Mouse (Mus musculus) hindbrain, postnatal 0 days (tissue): ENCODE results near the gene Nelfa. TPM values are rescaled to one million over a fixed set of nuclear protein-coding genes. Genes with fewer than 3 reads are reported as not detected.
A peak's percentile ranks its signal among the peaks of the same experiment; 100 is the strongest.
"Not testable (repeated sequence)": the region's sequence is repeated elsewhere in the genome, so short reads cannot be mapped to it uniquely, and the experiment has no call there.

Experiments used
- ATAC-seq: fragments of 200-750 bp; cut with Nextera tagmentation; 2 replicates; pipeline ENCODE4 v1.8.0; 2017; ENCODE audit warnings: mild to moderate bottlenecking, moderate TSS enrichment, moderate library complexity
- DNase-seq: peaks from one replicate; pipeline ENCODE4 v3.0.0-alpha.2; 2015; ENCODE audit warnings: low spot score
- H3K27ac ChIP-seq: fragments of 300-500 bp; sonication (generic); 2 replicates; pipeline ENCODE4 v1.5.1; 2014; ENCODE audit warnings: mild to moderate bottlenecking
- H3K27me3 ChIP-seq: fragments of 300-500 bp; sonication (generic); 2 replicates; pipeline ENCODE4 v1.6.1; 2014; ENCODE audit warnings: low read length, mixed read lengths; ENCODE audit not compliant: insufficient read depth
- H3K36me3 ChIP-seq: fragments of 300-500 bp; sonication (generic); 2 replicates; pipeline ENCODE4 v1.6.1; 2014; ENCODE audit warnings: low read length, mixed read lengths; ENCODE audit not compliant: insufficient read depth
- H3K4me1 ChIP-seq: fragments of 300-500 bp; sonication (generic); 2 replicates; pipeline ENCODE4 v1.6.1; 2014; ENCODE audit warnings: antibody characterized with exemption, low read length, mixed read lengths; ENCODE audit not compliant: insufficient read depth
- H3K4me2 ChIP-seq: fragments of 300-500 bp; sonication (generic); 2 replicates; pipeline ENCODE4 v1.6.1; 2014; ENCODE audit warnings: low read depth, mild to moderate bottlenecking, low read length, moderate library complexity, mixed read lengths
- H3K4me3 ChIP-seq: fragments of 300-500 bp; sonication (generic); 2 replicates; pipeline ENCODE4 v1.5.1; 2014; ENCODE audit warnings: low read length
- H3K9ac ChIP-seq: fragments of 300-500 bp; sonication (generic); replicated peaks from 2 replicates; pipeline ENCODE4 v1.6.1; 2014; ENCODE audit warnings: mild to moderate bottlenecking, low read length, moderate library complexity, mixed read lengths
- H3K9me3 ChIP-seq: fragments of 300-500 bp; sonication (generic); 2 replicates; pipeline ENCODE4 v1.6.1; 2016; ENCODE audit warnings: low read length, mixed read lengths
- CTCF ChIP-seq: IDR thresholded peaks from 2 replicates; pipeline ENCODE4 v1.5.1; 2016; ENCODE audit warnings: antibody characterized with exemption, control low read depth, low read depth
- WGBS: fragments of 180-500 bp; shearing (Covaris S2); extraction: QIAGEN DNeasy Blood & Tissue Kit; methylation state at CpG from one replicate; pipeline ENCODE4 v1.1.7; 2014; 5-methylcytosine and 5-hydroxymethylcytosine counted together
- polyA plus RNA-seq: library from polyadenylated mRNA; unstranded; fragments of >200 nt; fragmentation: Nextera tagmentation; extraction: Ambion mirVana; gene quantifications from 2 replicates; pipeline ENCODE4 v1.2.1, GENCODE M21; 2015
- total RNA-seq: library from RNA; depleted of rRNA; stranded (reverse); fragments of >200 nt; gene quantifications from 2 replicates; pipeline ENCODE4 v1.2.3, GENCODE M21; 2014

Nelfa gene
- total and polyA plus RNA-seq, 2 experiments from 2014 or later, result 29.4 to 36.2 TPM

- no peak for TF ChIP-seq CTCF
- Histone ChIP-seq H3K27ac (no peak overlapping the region), H3K9me3 (no peaks in the 10 kb centered on the region), H3K9ac (no peak overlapping the region), H3K4me1 (no peaks in the 10 kb centered on the region), H3K27me3 (no peaks in the 10 kb centered on the region), H3K4me3 (no peak overlapping the region), H3K4me2 (no peak overlapping the region), H3K36me3 (no peaks in the 10 kb centered on the region)
- 80% methylated on average over 4 of the region's 4 CpGs for whole genome bisulfite sequencing
- ATAC-seq, result no peak
- DNase-seq, result no peak
Measured at GRCm38 (mm10) chr5:33955868-33956267, 19.7 kb upstream of the Nelfa start.

DNA sequence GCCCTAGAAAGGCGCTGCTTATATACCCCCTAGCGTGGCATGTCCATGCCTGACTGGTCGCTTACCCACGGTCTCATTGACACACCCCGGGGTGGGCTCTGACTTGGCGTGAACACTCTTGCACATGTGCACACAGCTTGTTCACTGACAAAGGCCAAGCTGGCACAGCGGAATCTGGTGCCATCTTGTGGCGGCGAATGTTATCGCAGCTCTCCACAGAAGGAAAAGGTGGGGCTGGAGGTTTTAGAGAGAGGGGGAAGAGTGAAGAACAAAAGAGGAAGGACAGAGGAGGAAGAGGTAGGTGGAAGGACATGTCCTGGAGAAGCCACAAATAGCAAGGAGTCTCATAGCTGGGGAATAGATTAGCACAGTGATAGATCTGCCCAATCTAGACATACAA lies 18.1 kb upstream of the Nelfa start:
- peak; percentile 95 for TF ChIP-seq CTCF
- peak overlapping the region; percentile 48; the same call in 1 of the 2 replicates for H3K27ac ChIP-seq
- H3K9ac ChIP-seq, result no peak overlapping the region
- H3K4me1 ChIP-seq, result no peaks in the 10 kb centered on the region
- H3K4me2 ChIP-seq, result peak overlapping the region; percentile 36; the same call in 1 of the 2 replicates
- 20% methylated on average over 10 of the region's 10 CpGs for WGBS
- H3K4me3 ChIP-seq, result peak overlapping the region; percentile 26
- DNase-seq, result peak; percentile 84
- no peaks in the 10 kb centered on the region for H3K27me3 ChIP-seq
- no peaks in the 10 kb centered on the region for H3K9me3 ChIP-seq
- peak; percentile 94 for ATAC-seq
- H3K36me3 ChIP-seq, result no peaks in the 10 kb centered on the region

DNA sequence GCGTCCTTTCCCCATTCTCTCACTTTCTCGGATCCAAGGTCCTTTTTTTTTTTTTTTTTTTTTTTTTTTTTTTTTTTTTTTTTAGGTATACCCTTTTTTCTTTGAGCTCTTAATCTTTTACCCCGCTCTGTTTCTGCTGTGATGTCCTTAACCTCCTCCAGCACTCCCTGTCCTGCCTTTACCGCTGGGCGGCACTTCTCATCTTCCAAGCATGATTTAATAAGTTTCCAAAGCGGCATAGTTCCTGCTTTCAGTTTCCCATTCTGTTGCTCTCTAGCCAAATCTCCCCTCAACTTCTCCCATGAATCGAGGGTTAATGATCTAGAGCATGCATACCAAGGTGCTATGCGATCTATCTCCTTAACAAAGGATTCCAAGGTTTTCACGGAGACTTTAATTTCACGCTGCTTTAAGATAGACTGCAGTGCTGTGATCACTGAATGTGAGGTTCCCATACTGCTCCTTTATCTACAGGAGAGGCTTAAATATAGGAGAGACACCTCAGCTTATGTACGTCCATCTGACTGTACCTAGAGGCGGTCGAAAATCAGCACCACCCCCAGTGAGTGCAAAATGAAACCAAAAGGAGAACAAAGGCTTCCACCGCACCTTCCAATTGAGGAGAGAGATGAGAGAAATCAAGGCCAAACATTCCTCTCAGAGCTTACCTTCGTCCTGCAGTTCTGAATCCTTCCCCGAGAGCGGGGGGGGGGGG lies 17.4 kb upstream of the Nelfa start:
- no peaks in the 10 kb centered on the region for H3K9me3 ChIP-seq
- TF ChIP-seq CTCF, result no peak
- peak overlapping the region; percentile 48; the same call in 1 of the 2 replicates for H3K27ac ChIP-seq
- no peaks in the 10 kb centered on the region for H3K27me3 ChIP-seq
- H3K4me1 ChIP-seq, result no peaks in the 10 kb centered on the region
- 80% methylated on average over 17 of the region's 17 CpGs for WGBS
- no peaks in the 10 kb centered on the region for H3K36me3 ChIP-seq
- DNase-seq, result no peak
- H3K4me3 ChIP-seq, result peak overlapping the region; percentile 26
- no peak overlapping the region; the same call in 1 of the 2 replicates for H3K9ac ChIP-seq
- peak overlapping the region; percentile 36; the same call in 1 of the 2 replicates for H3K4me2 ChIP-seq
- ATAC-seq, result no peak; the same call in none of the 2 replicates

- DNase-seq (peak; percentile 16), ATAC-seq (no peak)
- H3K4me1 ChIP-seq, result no peaks in the 10 kb centered on the region
- WGBS, result 71% methylated on average over 4 of the region's 4 CpGs
- no peak for TF ChIP-seq CTCF
- H3K9ac ChIP-seq, result no peak overlapping the region
- no peaks in the 10 kb centered on the region for H3K36me3 ChIP-seq
- H3K9me3 ChIP-seq, result no peaks in the 10 kb centered on the region; the same call in 1 of the 2 replicates
- H3K27me3 ChIP-seq, result no peaks in the 10 kb centered on the region
- no peak overlapping the region for H3K4me2 ChIP-seq
- H3K27ac ChIP-seq, result no peak overlapping the region
- H3K4me3 ChIP-seq, result no peak overlapping the region
Measured at GRCm38 (mm10) chr5:33948314-33948713, 12.1 kb upstream of the Nelfa start.

DNA sequence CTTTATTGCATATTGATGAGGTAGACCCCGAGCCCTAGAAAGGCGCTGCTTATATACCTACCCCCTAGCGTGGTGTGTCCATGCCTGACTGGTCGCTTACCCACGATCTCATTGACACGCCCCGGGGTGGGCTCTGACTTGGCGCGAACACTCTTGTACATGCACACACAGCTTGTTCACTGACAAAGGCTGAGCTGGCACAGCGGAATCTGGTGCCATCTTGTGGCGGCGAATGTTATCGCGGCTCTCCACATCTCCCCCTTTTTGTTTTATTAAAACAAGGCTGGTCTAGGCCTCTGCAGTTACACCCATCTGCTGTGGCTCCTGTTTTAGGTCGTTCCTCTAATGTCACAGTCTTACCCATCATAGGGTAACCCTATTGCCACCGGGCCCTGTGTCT lies 10.8 kb upstream of the Nelfa start:
- DNase-seq, H3K36me3 ChIP-seq, H3K9me3 ChIP-seq, H3K27me3 ChIP-seq, H3K4me3 ChIP-seq, H3K4me1 ChIP-seq, H3K9ac ChIP-seq, ATAC-seq, H3K27ac ChIP-seq, H3K4me2 ChIP-seq: not testable (repeated sequence)
- TF ChIP-seq CTCF, result peak; percentile 31
- WGBS, result 91% methylated on average over 16 of the region's 16 CpGs

GRCm38 (mm10) chr5:33938448-33938847 lies 2.2 kb upstream of the Nelfa start:
- 83% methylated on average over 3 of the region's 3 CpGs for WGBS
- no peak overlapping the region for H3K9ac ChIP-seq
- no peaks in the 10 kb centered on the region for H3K36me3 ChIP-seq
- no peak overlapping the region for H3K27ac ChIP-seq
- peaks cover 6% of the 10 kb centered on the region; the same call in 1 of the 2 replicates for H3K4me1 ChIP-seq
- H3K4me2 ChIP-seq, result no peak overlapping the region
- no peak for ATAC-seq
- H3K9me3 ChIP-seq, result no peaks in the 10 kb centered on the region
- DNase-seq, result no peak
- H3K27me3 ChIP-seq, result no peaks in the 10 kb centered on the region
- no peak overlapping the region for H3K4me3 ChIP-seq
- no peak for TF ChIP-seq CTCF

DNA sequence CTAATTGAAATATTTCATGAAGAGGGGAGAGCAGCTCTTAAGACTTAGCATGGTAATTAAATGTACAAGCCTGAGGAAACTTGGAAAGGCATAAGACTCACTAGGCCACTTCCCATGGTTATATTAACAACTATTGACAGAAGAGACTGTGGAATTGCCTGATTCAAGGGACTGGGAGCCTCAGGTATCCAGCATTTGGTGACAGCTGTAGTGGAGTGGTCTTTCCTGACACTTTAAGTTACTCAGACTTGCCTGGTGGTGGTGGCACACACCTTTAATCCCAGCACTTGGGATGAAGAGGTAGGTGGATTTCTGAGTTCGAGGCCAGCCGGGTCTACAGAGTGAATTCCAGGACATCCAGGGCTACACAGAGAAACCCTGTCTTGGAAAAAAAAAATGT lies 1.0 kb upstream of the Nelfa start:
- Histone ChIP-seq H3K4me3 (peak overlapping the region; percentile 90; the same call in 1 of the 2 replicates), H3K36me3 (no peaks in the 10 kb centered on the region), H3K4me1 (peaks cover 6% of the 10 kb centered on the region; the same call in 1 of the 2 replicates), H3K9me3 (no peaks in the 10 kb centered on the region), H3K27me3 (no peaks in the 10 kb centered on the region), H3K27ac (0 out of 2 replicates have a peak overlapping the region, but pooled peaks have one; percentile 96), H3K9ac (peak overlapping the region; percentile 93; the same call in 1 of the 2 replicates), H3K4me2 (peak overlapping the region; percentile 64)
- DNase-seq (no peak), ATAC-seq (no peak)
- no peak for TF ChIP-seq CTCF
- WGBS, result 98% methylated on average over 2 of the region's 2 CpGs
